Mouse (Mus musculus) heart, embryonic 11.5 days (tissue): ENCODE data around the gene Atp6v1f. TPM values are rescaled to one million over a fixed set of nuclear protein-coding genes. Genes with fewer than 3 reads are reported as not detected.

Source experiments
- ATAC-seq: fragments of 200-750 bp; cut with Nextera tagmentation; replicated peaks from 2 replicates; pipeline ENCODE4 v1.8.0; 2017; ENCODE audit warnings: moderate library complexity; ENCODE audit not compliant: insufficient number of reproducible peaks, low FRiP score, low TSS enrichment
- H3K27ac ChIP-seq: fragments of 300-500 bp; sonication (generic); 2 replicates; pipeline ENCODE4 v1.5.1; 2014; ENCODE audit warnings: mild to moderate bottlenecking, low read depth, low read length
- H3K27me3 ChIP-seq: fragments of 300-500 bp; sonication (generic); 2 replicates; pipeline ENCODE4 v1.6.1; 2014; ENCODE audit warnings: mild to moderate bottlenecking, low read length, mixed read lengths; ENCODE audit not compliant: control insufficient read depth, insufficient read depth
- H3K36me3 ChIP-seq: fragments of 300-500 bp; sonication (generic); 2 replicates; pipeline ENCODE4 v1.6.1; 2014; ENCODE audit warnings: mild to moderate bottlenecking, low read length, moderate library complexity, mixed read lengths; ENCODE audit not compliant: control insufficient read depth, insufficient read depth
- H3K4me1 ChIP-seq: fragments of 300-500 bp; sonication (generic); 2 replicates; pipeline ENCODE4 v1.6.1; 2014; ENCODE audit warnings: low read length; ENCODE audit not compliant: control insufficient read depth, insufficient read depth
- H3K4me2 ChIP-seq: fragments of 300-500 bp; sonication (generic); 2 replicates; pipeline ENCODE4 v1.6.1; 2014; ENCODE audit warnings: mild to moderate bottlenecking, moderate library complexity
- H3K4me3 ChIP-seq: fragments of 300-500 bp; sonication (generic); 2 replicates; pipeline ENCODE4 v1.5.1; 2014; ENCODE audit warnings: low read depth, low read length
- H3K9ac ChIP-seq: fragments of 300-500 bp; sonication (generic); 2 replicates; pipeline ENCODE4 v1.6.1; 2014; ENCODE audit warnings: mild to moderate bottlenecking, low read depth, low read length, moderate library complexity
- H3K9me3 ChIP-seq: fragments of 300-500 bp; sonication (generic); replicated peaks from 2 replicates; pipeline ENCODE4 v1.6.1; 2016; ENCODE audit warnings: low read length; ENCODE audit not compliant: control insufficient read depth
- WGBS: fragments of 180-500 bp; shearing (Covaris S2); extraction: QIAGEN DNeasy Blood & Tissue Kit; methylation state at CpG from one replicate; pipeline ENCODE4 v1.1.7; 2014; ENCODE audit not compliant: insufficient replicate concordance; 5-methylcytosine and 5-hydroxymethylcytosine counted together
- polyA plus RNA-seq: library from polyadenylated mRNA; unstranded; fragments of >200 nt; fragmentation: Nextera tagmentation; extraction: Ambion mirVana; gene quantifications from 2 replicates; pipeline ENCODE4 v1.2.1, GENCODE M21; 2014

The Atp6v1f gene
- polyA plus RNA-seq, 1 experiment from 2014 or later: 209 TPM

GRCm38 (mm10) chr6:29439789-29440188 is 27.7 kb upstream of the Atp6v1f start:
- no peak overlapping the region for H3K4me2 ChIP-seq
- H3K4me3 ChIP-seq: no peak overlapping the region
- H3K4me1 ChIP-seq: peaks cover 20% of the 10 kb centered on the region
- no peak overlapping the region for H3K9ac ChIP-seq
- H3K9me3 ChIP-seq: no peaks in the 10 kb centered on the region
- no peak for ATAC-seq
- no peaks in the 10 kb centered on the region for H3K27me3 ChIP-seq
- H3K27ac ChIP-seq: no peak overlapping the region
- 84% methylated on average over 6 of the region's 6 CpGs for WGBS
- H3K36me3 ChIP-seq: peaks cover 26% of the 10 kb centered on the region

GRCm38 (mm10) chr6:29444773-29445172 is 22.7 kb upstream of the Atp6v1f start:
- no peaks in the 10 kb centered on the region for H3K9me3 ChIP-seq
- WGBS: 67% methylated on average over 11 of the region's 11 CpGs
- H3K4me1 ChIP-seq: no peaks in the 10 kb centered on the region
- H3K4me3 ChIP-seq: no peak overlapping the region
- no peaks in the 10 kb centered on the region for H3K27me3 ChIP-seq
- no peak overlapping the region for H3K9ac ChIP-seq
- no peak overlapping the region for H3K27ac ChIP-seq
- H3K4me2 ChIP-seq: no peak overlapping the region
- ATAC-seq: no peak
- peaks cover 41% of the 10 kb centered on the region for H3K36me3 ChIP-seq

- no peak overlapping the region for H3K4me2 ChIP-seq
- H3K27ac ChIP-seq: no peak overlapping the region
- no peak overlapping the region for H3K9ac ChIP-seq
- no peak for ATAC-seq
- H3K27me3 ChIP-seq: no peaks in the 10 kb centered on the region
- no peaks in the 10 kb centered on the region for H3K4me1 ChIP-seq
- H3K4me3 ChIP-seq: no peak overlapping the region
- 85% methylated on average over 7 of the region's 7 CpGs for WGBS
- peaks cover 40% of the 10 kb centered on the region for H3K36me3 ChIP-seq
- H3K9me3 ChIP-seq: no peaks in the 10 kb centered on the region
These were observed 22.2 kb upstream of the Atp6v1f start for GRCm38 (mm10) chr6:29445354-29445753.

- 25% methylated on average over 4 of the region's 4 CpGs for WGBS
- H3K27me3 ChIP-seq: no peaks in the 10 kb centered on the region
- no peaks in the 10 kb centered on the region for H3K4me1 ChIP-seq
- no peak overlapping the region for H3K9ac ChIP-seq
- H3K36me3 ChIP-seq: peaks cover 45% of the 10 kb centered on the region
- no peak for ATAC-seq
- no peaks in the 10 kb centered on the region for H3K9me3 ChIP-seq
- H3K4me3 ChIP-seq: no peak overlapping the region
- H3K4me2 ChIP-seq: no peak overlapping the region
- no peak overlapping the region for H3K27ac ChIP-seq
These were observed 17.7 kb upstream of the Atp6v1f start for GRCm38 (mm10) chr6:29449858-29450257.

GRCm38 (mm10) chr6:29450667-29451066 is 16.9 kb upstream of the Atp6v1f start:
- H3K4me2 ChIP-seq: no peak overlapping the region
- no peak overlapping the region for H3K4me3 ChIP-seq
- no peaks in the 10 kb centered on the region for H3K27me3 ChIP-seq
- WGBS: 94% methylated on average over 6 of the region's 6 CpGs
- H3K36me3 ChIP-seq: peaks cover 40% of the 10 kb centered on the region
- H3K27ac ChIP-seq: no peak overlapping the region
- ATAC-seq: no peak
- no peaks in the 10 kb centered on the region for H3K4me1 ChIP-seq
- H3K9me3 ChIP-seq: no peaks in the 10 kb centered on the region
- H3K9ac ChIP-seq: no peak overlapping the region

GRCm38 (mm10) chr6:29461502-29461901 is 6.0 kb upstream of the Atp6v1f start:
- 61% methylated on average over 7 of the region's 7 CpGs for WGBS
- no peak overlapping the region for H3K9ac ChIP-seq
- peaks cover 25% of the 10 kb centered on the region for H3K36me3 ChIP-seq
- no peak overlapping the region for H3K4me2 ChIP-seq
- H3K27me3 ChIP-seq: no peaks in the 10 kb centered on the region
- no peaks in the 10 kb centered on the region for H3K9me3 ChIP-seq
- no peak overlapping the region for H3K4me3 ChIP-seq
- no peak for ATAC-seq
- no peaks in the 10 kb centered on the region for H3K4me1 ChIP-seq
- H3K27ac ChIP-seq: no peak overlapping the region

GRCm38 (mm10) chr6:29463388-29463787 is 4.1 kb upstream of the Atp6v1f start:
- Histone ChIP-seq H3K27ac (no peak overlapping the region), H3K9me3 (no peaks in the 10 kb centered on the region), H3K4me2 (no peak overlapping the region), H3K36me3 (peaks cover 15% of the 10 kb centered on the region), H3K4me3 (no peak overlapping the region), H3K4me1 (peaks cover under 1% of the 10 kb centered on the region; the same call in 1 of the 2 replicates), H3K27me3 (no peaks in the 10 kb centered on the region), H3K9ac (no peak overlapping the region)
- WGBS: 72% methylated on average over 3 of the region's 3 CpGs
- ATAC-seq: no peak

- Histone ChIP-seq H3K4me2 (peak overlapping the region; percentile 82), H3K27me3 (no peaks in the 10 kb centered on the region), H3K4me3 (peak overlapping the region; percentile 70; the same call in 1 of the 2 replicates), H3K9me3 (no peaks in the 10 kb centered on the region), H3K4me1 (peaks cover 6% of the 10 kb centered on the region; the same call in 1 of the 2 replicates), H3K36me3 (peaks cover 10% of the 10 kb centered on the region), H3K27ac (no peak overlapping the region), H3K9ac (no peak overlapping the region)
- no peak for ATAC-seq
- WGBS: 85% methylated on average over 3 of the region's 3 CpGs
These were observed 1.3 kb downstream of the Atp6v1f start for GRCm38 (mm10) chr6:29468851-29469250.

- no peaks in the 10 kb centered on the region for H3K27me3 ChIP-seq
- 90% methylated on average over 4 of the region's 4 CpGs for WGBS
- no peak within 1 kb of the TSS for H3K4me2 ChIP-seq
- no peaks in the 10 kb centered on the region for H3K9me3 ChIP-seq
- ATAC-seq: no peak
- peaks cover 10% of the 10 kb centered on the region for H3K36me3 ChIP-seq
- no peak within 1 kb of the TSS for H3K27ac ChIP-seq
- H3K4me1 ChIP-seq: peaks cover 15% of the 10 kb centered on the region
- no peak within 1 kb of the TSS for H3K4me3 ChIP-seq
- H3K9ac ChIP-seq: no peak within 1 kb of the TSS
These were observed 3.6 kb downstream of the Atp6v1f start, which contains the start of gene Atp6v1fnb for GRCm38 (mm10) chr6:29471137-29471536. Atp6v1fnb (plus strand) TSS chr6:29471437.
